Mouse (Mus musculus): ENCODE data around the gene Tmed8. TPM values are rescaled to one million over a fixed set of nuclear protein-coding genes. Genes with fewer than 3 reads are reported as not detected.

Gene Tmed8
- total RNA-seq, 2 experiments from 2014 or later = 28.6 to 35.0 TPM

Other genes with a start within 250 kb of the Tmed8 start
- gene Zdhhc22, start 210.0 kb downstream of the Tmed8 start, total RNA-seq (2021) = under 1 TPM; 0.49 to 0.60 TPM
- gene Tmem63c, start 179.1 kb downstream of the Tmed8 start, total RNA-seq (2021) = 1 to 10 TPM; 1.0 to 1.3 TPM
- 1 to 10 TPM; 1.1 to 1.2 TPM for gene Ngb, start 97.9 kb downstream of the Tmed8 start, total RNA-seq (2021)
- 100 to 1,000 TPM; 103 to 114 TPM for gene Gstz1, start 53.3 kb downstream of the Tmed8 start, total RNA-seq (2021)
- gene Pomt2, start 52.5 kb downstream of the Tmed8 start, total RNA-seq (2021) = 10 to 100 TPM; 14.0 to 15.6 TPM
- 1 to 10 TPM; 1.6 to 2.0 TPM for gene Samd15, start 731 bp downstream of the Tmed8 start, total RNA-seq (2021)
- under 1 TPM; 0.33 to 0.66 TPM for gene Noxred1, start 38.3 kb upstream of the Tmed8 start, total RNA-seq (2021)
- gene Vipas39, start 65.8 kb upstream of the Tmed8 start, total RNA-seq (2021) = 10 to 100 TPM; 34.4 to 37.4 TPM
- 100 to 1,000 TPM; 154 to 214 TPM for gene Ahsa1, start 66.0 kb upstream of the Tmed8 start, total RNA-seq (2021)
- under 1 TPM; 0.13 to 0.17 TPM for gene Ism2, start 99.3 kb upstream of the Tmed8 start, total RNA-seq (2021)
- gene Sptlc2, start 187.9 kb upstream of the Tmed8 start, total RNA-seq (2021) = 100 to 1,000 TPM; 190 to 286 TPM
- 100 to 1,000 TPM; 155 to 160 TPM for gene Slirp, start 243.4 kb upstream of the Tmed8 start, total RNA-seq (2021)
- 10 to 100 TPM; 21.5 to 24.2 TPM for gene Alkbh1, start 243.6 kb upstream of the Tmed8 start, total RNA-seq (2021)

Measured in adrenal gland, postnatal 36 days (tissue).